Mouse (Mus musculus) forebrain, embryonic 15.5 days (tissue): ENCODE data around the gene Usp22. TPM values are rescaled to one million over a fixed set of nuclear protein-coding genes. Genes with fewer than 3 reads are reported as not detected.
A peak's percentile ranks its signal among the peaks of the same experiment; 100 is the strongest.
"Not testable (repeated sequence)": the region's sequence is repeated elsewhere in the genome, so short reads cannot be mapped to it uniquely, and the experiment has no call there.

ENCODE experiments used
- ATAC-seq: fragments of 200-750 bp; cut with Nextera tagmentation; replicated peaks from 2 replicates; pipeline ENCODE4 v1.8.0; 2017; ENCODE audit warnings: mild to moderate bottlenecking, moderate TSS enrichment, moderate library complexity
- H3K27ac ChIP-seq: fragments of 300-500 bp; sonication (generic); replicated peaks from 2 replicates; pipeline ENCODE4 v1.5.1; 2015; ENCODE audit warnings: mild to moderate bottlenecking, inconsistent platforms
- H3K27me3 ChIP-seq: fragments of 300-500 bp; sonication (generic); 2 replicates; pipeline ENCODE4 v1.6.1; 2015; ENCODE audit warnings: inconsistent platforms
- H3K36me3 ChIP-seq: fragments of 300-500 bp; sonication (generic); 2 replicates; pipeline ENCODE4 v1.6.1; 2015; ENCODE audit warnings: mild to moderate bottlenecking, inconsistent platforms
- H3K4me1 ChIP-seq: fragments of 300-500 bp; sonication (generic); 2 replicates; pipeline ENCODE4 v1.6.1; 2015; ENCODE audit warnings: inconsistent platforms
- H3K4me2 ChIP-seq: fragments of 300-500 bp; sonication (generic); replicated peaks from 2 replicates; pipeline ENCODE4 v1.6.1; 2015; ENCODE audit warnings: mild to moderate bottlenecking, inconsistent platforms
- H3K4me3 ChIP-seq: fragments of 300-500 bp; sonication (generic); 2 replicates; pipeline ENCODE4 v1.5.1; 2015; ENCODE audit warnings: mild to moderate bottlenecking, inconsistent platforms
- H3K9ac ChIP-seq: fragments of 300-500 bp; sonication (generic); replicated peaks from 2 replicates; pipeline ENCODE4 v1.6.1; 2015; ENCODE audit warnings: mild to moderate bottlenecking, inconsistent platforms
- H3K9me3 ChIP-seq: fragments of 300-500 bp; sonication (generic); 2 replicates; pipeline ENCODE4 v1.6.1; 2016; ENCODE audit warnings: inconsistent platforms
- WGBS: fragments of 180-500 bp; shearing (Covaris S2); methylation state at CpG from one replicate; pipeline ENCODE4 v1.1.7; 2015; ENCODE audit warnings: mixed read lengths; 5-methylcytosine and 5-hydroxymethylcytosine counted together
- polyA plus RNA-seq: library from polyadenylated mRNA; unstranded; fragments of >200 nt; fragmentation: Nextera tagmentation; extraction: Ambion mirVana; gene quantifications from 2 replicates; pipeline ENCODE4 v1.2.1, GENCODE M21; 2015

Usp22 gene
- polyA plus RNA-seq, 1 experiment from 2014 or later = 436 TPM

DNA sequence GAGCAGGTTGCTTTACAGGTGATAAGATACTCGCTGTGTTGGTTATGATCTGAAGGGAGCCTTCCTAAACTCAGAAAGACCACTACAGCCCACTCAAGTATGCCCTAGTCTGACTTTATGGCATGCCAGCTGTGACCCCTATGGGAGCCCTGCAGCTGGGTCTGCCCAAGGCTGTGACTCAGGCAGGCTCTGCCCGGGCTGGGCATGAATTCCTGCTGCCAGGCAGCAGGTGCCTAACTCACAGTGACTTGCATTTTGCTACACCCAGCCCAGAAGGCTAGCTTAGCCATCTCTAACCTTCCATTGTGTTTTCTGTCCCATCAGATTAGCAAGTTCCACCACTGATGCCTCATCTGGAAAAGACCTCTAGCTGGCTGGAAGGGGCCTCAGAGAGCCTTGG lies 28.0 kb upstream of the Usp22 start:
- Histone ChIP-seq H3K36me3 (no peaks in the 10 kb centered on the region), H3K9me3 (no peaks in the 10 kb centered on the region), H3K9ac (no peak overlapping the region), H3K4me2 (no peak overlapping the region), H3K27me3 (no peaks in the 10 kb centered on the region), H3K4me1 (no peaks in the 10 kb centered on the region), H3K27ac (no peak overlapping the region), H3K4me3 (no peak overlapping the region)
- WGBS = 84% methylated on average over 2 of the region's 2 CpGs
- no peak for ATAC-seq

- no peak overlapping the region for H3K27ac ChIP-seq
- H3K4me1 ChIP-seq = no peaks in the 10 kb centered on the region
- H3K4me3 ChIP-seq = no peak overlapping the region
- no peaks in the 10 kb centered on the region for H3K9me3 ChIP-seq
- H3K4me2 ChIP-seq = no peak overlapping the region
- H3K9ac ChIP-seq = no peak overlapping the region
- H3K27me3 ChIP-seq = no peaks in the 10 kb centered on the region
- no peak for ATAC-seq
- 66% methylated on average over 6 of the region's 6 CpGs for WGBS
- no peaks in the 10 kb centered on the region for H3K36me3 ChIP-seq
These were observed 27.3 kb upstream of the Usp22 start for GRCm38 (mm10) chr11:61202186-61202585.

DNA sequence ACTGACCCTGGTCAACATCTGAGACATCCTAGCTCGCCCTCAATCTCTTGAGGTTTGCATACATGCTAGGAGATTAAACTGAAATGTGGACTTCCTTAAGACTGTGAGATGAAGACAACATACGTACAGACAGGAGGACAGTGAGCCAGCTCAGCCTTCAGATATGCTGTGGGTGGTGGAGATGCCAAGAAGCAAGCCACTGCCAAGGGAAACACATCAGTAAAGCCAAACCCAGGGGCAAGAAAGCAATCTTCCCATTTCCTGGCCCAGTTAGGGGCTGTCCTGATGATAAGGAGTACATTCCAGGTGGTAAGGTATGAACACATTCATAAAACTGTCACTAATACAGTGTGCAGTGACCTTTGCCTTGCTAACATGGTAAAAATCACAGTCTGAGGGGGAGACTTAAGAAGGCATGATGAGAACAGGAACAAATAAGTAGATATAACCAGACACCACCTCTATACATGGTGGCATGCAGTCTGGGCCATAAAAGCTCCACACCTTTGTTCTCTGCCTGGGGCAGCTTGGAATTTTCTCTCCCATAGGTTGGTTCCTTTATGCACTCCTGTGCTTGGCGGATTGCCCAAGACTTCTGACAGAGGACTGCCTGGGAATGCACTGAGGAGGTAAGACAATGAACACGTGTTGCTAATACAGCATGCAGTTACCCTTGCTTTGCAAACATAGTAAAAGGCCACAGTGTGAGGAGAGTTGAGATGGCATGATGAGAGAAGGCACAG lies 24.9 kb upstream of the Usp22 start:
- WGBS = 51% methylated on average over 4 of the region's 4 CpGs
- H3K9me3 ChIP-seq = no peaks in the 10 kb centered on the region
- H3K27me3 ChIP-seq = no peaks in the 10 kb centered on the region

DNA sequence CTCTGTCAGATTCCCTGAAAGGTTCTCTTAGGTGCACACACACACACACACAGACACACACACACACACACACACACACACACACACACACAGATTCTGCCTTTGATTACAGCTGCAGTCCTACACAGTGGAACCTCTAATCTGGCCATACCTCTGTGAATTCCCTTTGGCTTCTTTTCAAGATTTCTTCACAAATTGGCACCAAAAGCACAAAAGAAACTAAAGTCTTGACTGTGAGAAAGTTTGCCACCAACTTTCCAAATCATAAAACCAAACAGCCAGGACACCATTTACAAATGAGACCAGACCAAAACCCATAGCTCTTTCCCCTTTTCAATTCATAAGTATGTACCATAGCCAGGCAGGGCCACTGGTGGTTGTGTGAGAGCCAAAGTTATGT lies 23.1 kb upstream of the Usp22 start:
- no peak for ATAC-seq
- no peak overlapping the region for H3K27ac ChIP-seq
- no peak overlapping the region for H3K4me2 ChIP-seq
- H3K9ac ChIP-seq = no peak overlapping the region
- no peaks in the 10 kb centered on the region for H3K36me3 ChIP-seq
- no peaks in the 10 kb centered on the region for H3K4me1 ChIP-seq
- H3K27me3 ChIP-seq = no peaks in the 10 kb centered on the region
- H3K4me3 ChIP-seq = no peak overlapping the region
- no peaks in the 10 kb centered on the region for H3K9me3 ChIP-seq

More for the DNA sequence above, 24.9 kb upstream of the Usp22 start:
- no peak overlapping the region for H3K27ac ChIP-seq
- H3K4me3 ChIP-seq = no peak overlapping the region
- no peaks in the 10 kb centered on the region for H3K4me1 ChIP-seq
- no peaks in the 10 kb centered on the region for H3K36me3 ChIP-seq
- H3K4me2 ChIP-seq = no peak overlapping the region
- H3K9ac ChIP-seq = no peak overlapping the region
- no peak for ATAC-seq

DNA sequence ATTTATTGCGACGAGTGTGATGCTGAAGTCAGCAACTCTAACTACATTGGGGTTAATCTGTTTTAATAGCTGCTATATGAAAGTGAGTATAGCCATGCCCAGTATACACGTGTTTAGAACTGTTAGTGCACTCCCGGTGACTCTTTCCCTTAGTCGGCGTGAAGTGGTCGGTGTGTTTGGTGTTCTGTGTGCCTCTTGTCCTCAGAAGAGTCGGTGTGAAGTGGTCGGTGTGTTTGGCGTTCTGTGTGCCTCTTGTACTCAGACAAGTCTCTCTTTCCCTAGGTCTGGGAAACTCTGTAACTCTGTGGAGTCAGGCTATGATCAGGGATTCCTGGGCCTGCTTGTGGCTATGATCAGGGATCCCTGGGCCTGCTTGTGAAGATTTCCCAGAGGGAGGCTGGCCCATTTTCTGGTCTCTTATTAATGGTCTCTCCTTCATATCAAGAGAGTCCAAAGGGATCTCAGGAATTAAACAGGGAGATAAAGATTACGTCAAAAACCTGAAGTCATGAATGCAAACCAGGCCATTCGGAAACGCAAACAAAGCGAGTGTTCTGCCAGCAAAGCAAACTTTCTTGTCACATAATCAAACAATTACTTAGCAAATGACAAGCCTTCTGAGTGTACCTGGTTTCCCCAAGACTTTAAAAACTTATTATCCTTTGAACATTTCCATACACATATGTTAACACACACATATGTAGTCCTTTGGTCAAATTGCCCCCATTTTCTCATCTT lies 21.9 kb upstream of the Usp22 start:
- H3K27ac ChIP-seq = no peak overlapping the region
- no peaks in the 10 kb centered on the region for H3K9me3 ChIP-seq
- H3K36me3 ChIP-seq = no peaks in the 10 kb centered on the region
- 86% methylated on average over 14 of the region's 14 CpGs for WGBS
- no peaks in the 10 kb centered on the region for H3K27me3 ChIP-seq
- ATAC-seq = no peak
- H3K4me3 ChIP-seq = no peak overlapping the region
- H3K4me1 ChIP-seq = no peaks in the 10 kb centered on the region
- no peak overlapping the region for H3K9ac ChIP-seq
- H3K4me2 ChIP-seq = no peak overlapping the region

GRCm38 (mm10) chr11:61193392-61193791 lies 18.5 kb upstream of the Usp22 start:
- Histone ChIP-seq H3K36me3 (no peaks in the 10 kb centered on the region), H3K4me2 (no peak overlapping the region), H3K27ac (no peak overlapping the region), H3K27me3 (no peaks in the 10 kb centered on the region), H3K9ac (no peak overlapping the region), H3K9me3 (no peaks in the 10 kb centered on the region), H3K4me1 (no peaks in the 10 kb centered on the region), H3K4me3 (no peak overlapping the region)
- 8% methylated on average over 9 of the region's 9 CpGs for WGBS
- ATAC-seq = no peak

DNA sequence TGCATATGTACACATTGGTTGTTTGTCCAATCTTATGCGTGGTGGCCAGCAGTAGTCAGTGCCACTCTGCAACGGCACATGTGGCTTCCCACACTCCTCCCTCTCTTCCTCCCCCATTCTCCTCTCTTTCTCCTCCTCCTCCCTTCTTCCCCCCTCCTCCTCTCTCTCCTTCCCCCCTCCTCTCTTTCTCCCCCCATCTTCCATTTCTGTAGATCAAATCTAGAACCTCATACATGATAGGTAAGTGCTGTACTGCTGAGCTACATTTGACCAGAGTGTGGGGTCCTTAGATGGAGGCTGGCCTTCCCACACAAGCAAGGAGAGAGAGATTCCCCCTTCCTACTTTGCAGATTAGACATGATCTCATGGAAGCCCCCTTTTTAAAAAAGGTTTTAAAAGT lies 17.9 kb upstream of the Usp22 start:
- no peak overlapping the region for H3K27ac ChIP-seq
- no peaks in the 10 kb centered on the region for H3K4me1 ChIP-seq
- no peaks in the 10 kb centered on the region for H3K27me3 ChIP-seq
- no peak overlapping the region for H3K9ac ChIP-seq
- no peak overlapping the region for H3K4me2 ChIP-seq
- H3K4me3 ChIP-seq = no peak overlapping the region
- WGBS = 89% methylated on average over 2 of the region's 2 CpGs
- no peaks in the 10 kb centered on the region for H3K36me3 ChIP-seq
- no peaks in the 10 kb centered on the region for H3K9me3 ChIP-seq
- no peak for ATAC-seq

GRCm38 (mm10) chr11:61192123-61192522 lies 17.3 kb upstream of the Usp22 start:
- H3K4me3 ChIP-seq, H3K9me3 ChIP-seq, H3K9ac ChIP-seq, H3K27ac ChIP-seq, ATAC-seq, H3K27me3 ChIP-seq, H3K4me1 ChIP-seq, H3K4me2 ChIP-seq, H3K36me3 ChIP-seq: not testable (repeated sequence)
- WGBS = 90% methylated on average over 7 of the region's 10 CpGs

GRCm38 (mm10) chr11:61190776-61191175 lies 15.9 kb upstream of the Usp22 start:
- 56% methylated on average over 2 of the region's 2 CpGs for WGBS
- H3K36me3 ChIP-seq = no peaks in the 10 kb centered on the region
- no peak overlapping the region for H3K4me3 ChIP-seq
- no peak overlapping the region for H3K9ac ChIP-seq
- no peak overlapping the region for H3K27ac ChIP-seq
- ATAC-seq = no peak
- no peak overlapping the region for H3K4me2 ChIP-seq
- H3K4me1 ChIP-seq = no peaks in the 10 kb centered on the region
- H3K9me3 ChIP-seq = no peaks in the 10 kb centered on the region
- H3K27me3 ChIP-seq = no peaks in the 10 kb centered on the region

GRCm38 (mm10) chr11:61183820-61184219 lies 9.0 kb upstream of the Usp22 start:
- no peak overlapping the region for H3K4me2 ChIP-seq
- 0 out of 2 replicates have a peak, but pooled peaks cover 4% of the 10 kb centered on the region for H3K4me1 ChIP-seq
- no peak overlapping the region for H3K9ac ChIP-seq
- 85% methylated on average over 1 of the region's 1 CpGs for WGBS
- H3K27ac ChIP-seq = no peak overlapping the region
- no peaks in the 10 kb centered on the region for H3K9me3 ChIP-seq
- no peak for ATAC-seq
- H3K36me3 ChIP-seq = no peaks in the 10 kb centered on the region
- H3K27me3 ChIP-seq = no peaks in the 10 kb centered on the region
- H3K4me3 ChIP-seq = no peak overlapping the region

DNA sequence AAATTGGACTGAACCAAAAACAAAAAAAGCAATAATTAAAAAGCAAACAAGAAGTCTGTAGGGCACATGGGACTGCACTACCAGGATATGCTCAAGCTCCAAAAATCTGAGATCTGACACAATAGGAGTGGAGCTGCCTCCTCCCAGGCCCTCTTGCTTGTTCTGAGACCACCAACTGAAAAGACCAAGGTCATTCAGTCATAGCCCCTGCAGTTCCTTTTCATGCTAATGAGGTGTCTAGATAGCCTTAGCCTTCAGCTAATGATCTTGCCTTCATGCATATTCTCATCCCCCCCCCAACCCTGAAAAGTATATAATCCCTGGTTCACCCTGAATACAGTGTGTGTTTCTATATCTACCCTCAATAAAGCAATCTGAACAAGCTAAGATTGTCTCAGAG lies 6.8 kb upstream of the Usp22 start:
- no peak overlapping the region for H3K4me3 ChIP-seq
- no peak overlapping the region for H3K27ac ChIP-seq
- H3K4me2 ChIP-seq = no peak overlapping the region
- no peaks in the 10 kb centered on the region for H3K36me3 ChIP-seq
- ATAC-seq = no peak
- H3K9ac ChIP-seq = no peak overlapping the region
- H3K27me3 ChIP-seq = no peaks in the 10 kb centered on the region
- no peaks in the 10 kb centered on the region for H3K9me3 ChIP-seq
- 0 out of 2 replicates have a peak, but pooled peaks cover 4% of the 10 kb centered on the region for H3K4me1 ChIP-seq

- H3K4me1 ChIP-seq = 0 out of 2 replicates have a peak, but pooled peaks cover 7% of the 10 kb centered on the region
- 0 out of 2 replicates have a peak overlapping the region, but pooled peaks have one; percentile 17 for H3K4me2 ChIP-seq
- H3K4me3 ChIP-seq = no peak overlapping the region
- H3K27ac ChIP-seq = peak overlapping the region; percentile 67
- no peak for ATAC-seq
- H3K9ac ChIP-seq = no peak overlapping the region
- 63% methylated on average over 3 of the region's 3 CpGs for WGBS
- H3K36me3 ChIP-seq = no peaks in the 10 kb centered on the region
- no peaks in the 10 kb centered on the region for H3K27me3 ChIP-seq
- no peaks in the 10 kb centered on the region for H3K9me3 ChIP-seq
These were observed 5.5 kb upstream of the Usp22 start for GRCm38 (mm10) chr11:61180361-61180760.
